8 mouse cellular contexts compared by ENCODE assay signal in genomic region chr5:21326494-21326893, GRCm38 (mm10). TPM values are rescaled to one million over a fixed set of nuclear protein-coding genes. Genes with fewer than 3 reads are reported as not detected.
DNase-seq lines count a peak whose midpoint lies in the region; ATAC-seq and TF ChIP-seq lines count a peak whose summit lies in the region.
"Had no signal": no experiment of that assay in that cellular context is flagged by ENCODE, and none has a peak within 500 bp of the region (broad histone marks: within the 10 kb centered on the region; RNA-seq: fewer than 3 reads in every experiment).

No protein-coding gene starts in this region.

- H3K27me3 ChIP-seq in midbrain, embryonic 10.5 days (ENCODE audit: low read depth, poor library complexity, severe bottlenecking) = no peaks in the 10 kb centered on the region
- no peaks in the 10 kb centered on the region for H3K27me3 ChIP-seq in midbrain, embryonic 16.5 days (ENCODE audit: control insufficient read depth, insufficient read depth, low read depth, low read length)

- intact Hi-C loops in heart, postnatal 14 days (cut with DNase I) = loop anchor here (2.0 to 5.0 kb wide), 2 partner anchors 96 to 256 kb away; no protein-coding TSS in a partner anchor

- no peak overlapping the region for H3K4me3 ChIP-seq in midbrain, embryonic 10.5 days
- H3K4me3 ChIP-seq in midbrain, embryonic 16.5 days (ENCODE audit: low read depth, low read length) = no peak overlapping the region
- H3K4me3 ChIP-seq: myocyte had no signal

- 49% methylated on average over 1 of the region's 1 CpGs for WGBS in midbrain, embryonic 10.5 days
- WGBS in midbrain, embryonic 16.5 days = 33% methylated on average over 1 of the region's 1 CpGs

- no peaks in the 10 kb centered on the region for H3K9me3 ChIP-seq in midbrain, embryonic 10.5 days (replicated peaks)
- H3K9me3 ChIP-seq in midbrain, embryonic 16.5 days (replicated peaks; ENCODE audit: control insufficient read depth, low read length, poor library complexity, severe bottlenecking) = no peaks in the 10 kb centered on the region

- H3K4me1 ChIP-seq in midbrain, embryonic 10.5 days = peaks cover 20% of the 10 kb centered on the region
- no peaks in the 10 kb centered on the region for H3K4me1 ChIP-seq in midbrain, embryonic 16.5 days (ENCODE audit: control insufficient read depth, insufficient read depth, low read length)

- TF ChIP-seq POLR2A in brain, embryonic 14.5 days (IDR thresholded peaks at IDR 0.05; ENCODE audit: borderline replicate concordance, extremely low read depth, insufficient read depth, insufficient read length, poor library complexity, severe bottlenecking) = no peak

- DNase-seq in midbrain, embryonic 10.5 days (ENCODE audit: low spot score) = peak; percentile 66
- peak; percentile 42 for DNase-seq in Muller cell, postnatal 12 days (ENCODE audit: inconsistent ontology term)
- DNase-seq in brain, embryonic 14.5 days (ENCODE audit: low read depth) = peak; percentile 72
- peak; percentile 63 to 79 for DNase-seq in heart, postnatal 14 days
- DNase-seq in lung, adult 18-20 months = peak; percentile 61 to 65
- DNase-seq in right cerebral cortex, postnatal 4 days = peak; percentile 38

- H3K9ac ChIP-seq in midbrain, embryonic 16.5 days (ENCODE audit: low read depth, low read length) = no peak overlapping the region

- no peak overlapping the region for H3K27ac ChIP-seq in midbrain, embryonic 10.5 days (replicated peaks)
- no peak overlapping the region for H3K27ac ChIP-seq in midbrain, embryonic 16.5 days (ENCODE audit: low read length)

- no peaks in the 10 kb centered on the region for H3K36me3 ChIP-seq in midbrain, embryonic 10.5 days
- H3K36me3 ChIP-seq in midbrain, embryonic 16.5 days (ENCODE audit: control insufficient read depth, insufficient read depth, low read length) = no peaks in the 10 kb centered on the region

- H3K4me2 ChIP-seq in midbrain, embryonic 16.5 days (ENCODE audit: low read length) = no peak overlapping the region

- peak; percentile 74; the same call in 1 of the 2 replicates for TF ChIP-seq CTCF in brain, embryonic 14.5 days (IDR thresholded peaks at IDR 0.05; ENCODE audit: borderline replicate concordance, extremely low read depth, insufficient read depth, insufficient read length)

- no peak for ATAC-seq in midbrain, embryonic 16.5 days

RNA-seq across cellular contexts. Expression of gene Fgl2, which starts 45.9 kb away (rescaled TPM):
- 2.0 and 2.3 TPM in 2 replicates for polyA plus RNA-seq in midbrain, embryonic 10.5 days (2016; fragmentation: Nextera tagmentation; extraction: Ambion mirVana)
- polyA plus RNA-seq in midbrain, embryonic 16.5 days (2015; fragmentation: Nextera tagmentation; extraction: Ambion mirVana) = 1.9 and 2.3 TPM in 2 replicates
- 1.4 and 2.3 TPM in 2 replicates for polyA plus RNA-seq in brain, embryonic 14.5 days (2012; rRNA removed)
- 10 to 100 TPM; 34.2 to 38.5 TPM for total RNA-seq in heart, postnatal 14 days (2021)
